Mouse (Mus musculus) embryonic facial prominence, embryonic 13.5 days (tissue): Measurements from ENCODE around the gene Cyth4. TPM values are rescaled to one million over a fixed set of nuclear protein-coding genes. Genes with fewer than 3 reads are reported as not detected.

Source experiments
- ATAC-seq: fragments of 200-750 bp; cut with Nextera tagmentation; 2 replicates; pipeline ENCODE4 v1.8.0; 2017; ENCODE audit warnings: low read depth; ENCODE audit not compliant: insufficient number of reproducible peaks, insufficient read depth, low FRiP score, low TSS enrichment
- H3K27ac ChIP-seq: fragments of 300-500 bp; sonication (generic); 2 replicates; pipeline ENCODE4 v1.5.1; 2015; ENCODE audit warnings: moderate library complexity, mild to moderate bottlenecking, inconsistent platforms
- H3K27me3 ChIP-seq: fragments of 300-500 bp; sonication (generic); 2 replicates; pipeline ENCODE4 v1.6.1; 2015; ENCODE audit warnings: mild to moderate bottlenecking, inconsistent platforms
- H3K36me3 ChIP-seq: fragments of 300-500 bp; sonication (generic); 2 replicates; pipeline ENCODE4 v1.6.1; 2015; ENCODE audit warnings: mild to moderate bottlenecking, inconsistent platforms
- H3K4me1 ChIP-seq: fragments of 300-500 bp; sonication (generic); 2 replicates; pipeline ENCODE4 v1.6.1; 2015; ENCODE audit warnings: inconsistent platforms
- H3K4me2 ChIP-seq: fragments of 300-500 bp; sonication (generic); 2 replicates; pipeline ENCODE4 v1.6.1; 2015; ENCODE audit warnings: moderate library complexity, mild to moderate bottlenecking, inconsistent platforms
- H3K4me3 ChIP-seq: fragments of 300-500 bp; sonication (generic); 2 replicates; pipeline ENCODE4 v1.5.1; 2015; ENCODE audit warnings: mild to moderate bottlenecking, inconsistent platforms
- H3K9ac ChIP-seq: fragments of 300-500 bp; sonication (generic); 2 replicates; pipeline ENCODE4 v1.6.1; 2015; ENCODE audit warnings: mild to moderate bottlenecking, inconsistent platforms
- H3K9me3 ChIP-seq: fragments of 300-500 bp; sonication (generic); 2 replicates; pipeline ENCODE4 v1.6.1; 2016; ENCODE audit warnings: inconsistent platforms
- WGBS: fragments of 180-500 bp; shearing (Covaris S2); methylation state at CpG from one replicate; pipeline ENCODE4 v1.1.7; 2015; ENCODE audit warnings: mixed read lengths; 5-methylcytosine and 5-hydroxymethylcytosine counted together
- polyA plus RNA-seq: library from polyadenylated mRNA; unstranded; fragments of >200 nt; fragmentation: Nextera tagmentation; extraction: Ambion mirVana; gene quantifications from 2 replicates; pipeline ENCODE4 v1.2.1, GENCODE M21; 2015

Gene Cyth4
- polyA plus RNA-seq, 1 experiment from 2014 or later, result 8.5 TPM

DNA sequence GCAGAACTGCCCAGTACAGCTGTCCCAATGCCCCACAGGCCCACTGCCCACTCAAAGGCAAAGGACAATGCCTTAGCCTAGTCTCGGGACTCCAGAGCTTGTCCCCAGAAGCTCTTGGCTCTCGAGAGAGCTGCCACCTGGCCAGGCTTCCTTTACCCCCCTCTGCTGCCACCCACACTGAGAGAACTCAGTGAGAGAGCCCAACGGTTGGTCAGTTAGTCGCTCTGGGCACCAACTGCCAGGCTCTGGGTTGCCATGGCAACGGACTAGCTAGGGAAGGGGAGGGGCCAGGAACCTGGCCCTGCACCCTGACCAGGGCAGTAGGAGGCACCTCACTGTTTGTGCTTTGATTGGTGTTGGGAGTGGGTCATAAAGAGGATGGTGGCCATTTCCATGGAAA is 73.5 kb downstream of the Cyth4 start:
- Histone ChIP-seq H3K4me2 (no peak overlapping the region), H3K4me3 (no peak overlapping the region), H3K27ac (no peak overlapping the region), H3K27me3 (peaks cover 54% of the 10 kb centered on the region), H3K4me1 (no peaks in the 10 kb centered on the region; the same call in 1 of the 2 replicates), H3K9ac (no peak overlapping the region), H3K9me3 (no peaks in the 10 kb centered on the region), H3K36me3 (no peaks in the 10 kb centered on the region)
- 52% methylated on average over 5 of the region's 5 CpGs for whole genome bisulfite sequencing
- ATAC-seq, result no peak

Other genes with a start within 250 kb of the Cyth4 start
- not detected in 2 replicates for gene Tex33, start 201.1 kb upstream of the Cyth4 start, polyA plus RNA-seq
- gene Tst, start 191.1 kb upstream of the Cyth4 start, polyA plus RNA-seq, result 22.6 and 25.9 TPM in 2 replicates
- 2.6 and 2.8 TPM in 2 replicates for gene Mpst, start 190.6 kb upstream of the Cyth4 start, polyA plus RNA-seq
- gene Kctd17, start 168.5 kb upstream of the Cyth4 start, polyA plus RNA-seq, result 49.5 and 50.6 TPM in 2 replicates
- gene Tmprss6, start 128.4 kb upstream of the Cyth4 start, polyA plus RNA-seq, result 0.53 and 1.5 TPM in 2 replicates
- 0.28 and 0.30 TPM in 2 replicates for gene Il2rb, start 101.8 kb upstream of the Cyth4 start, polyA plus RNA-seq
- gene C1qtnf6, start 65.6 kb upstream of the Cyth4 start, polyA plus RNA-seq, result 38.6 and 41.2 TPM in 2 replicates
- 0.45 TPM in 1 of 2 replicates, not detected in the other for gene Sstr3, start 52.4 kb upstream of the Cyth4 start, polyA plus RNA-seq
- 13.3 and 13.4 TPM in 2 replicates for gene Rac2, start 24.3 kb upstream of the Cyth4 start, polyA plus RNA-seq
- gene Elfn2, start 121.7 kb downstream of the Cyth4 start, polyA plus RNA-seq, result 0.06 TPM in 1 of 2 replicates, not detected in the other
- 16.1 and 18.8 TPM in 2 replicates for gene Mfng, start 176.4 kb downstream of the Cyth4 start, polyA plus RNA-seq
- gene Card10, start 206.0 kb downstream of the Cyth4 start, polyA plus RNA-seq, result 3.0 and 3.2 TPM in 2 replicates
- 25.2 and 28.6 TPM in 2 replicates for gene Cdc42ep1, start 245.6 kb downstream of the Cyth4 start, polyA plus RNA-seq